Mouse (Mus musculus): ENCODE data around the gene Uaca. TPM values are rescaled to one million over a fixed set of nuclear protein-coding genes. Genes with fewer than 3 reads are reported as not detected.

Uaca gene
- total RNA-seq, 2 experiments from 2014 or later: 0.76 to 2.1 TPM

DNA sequence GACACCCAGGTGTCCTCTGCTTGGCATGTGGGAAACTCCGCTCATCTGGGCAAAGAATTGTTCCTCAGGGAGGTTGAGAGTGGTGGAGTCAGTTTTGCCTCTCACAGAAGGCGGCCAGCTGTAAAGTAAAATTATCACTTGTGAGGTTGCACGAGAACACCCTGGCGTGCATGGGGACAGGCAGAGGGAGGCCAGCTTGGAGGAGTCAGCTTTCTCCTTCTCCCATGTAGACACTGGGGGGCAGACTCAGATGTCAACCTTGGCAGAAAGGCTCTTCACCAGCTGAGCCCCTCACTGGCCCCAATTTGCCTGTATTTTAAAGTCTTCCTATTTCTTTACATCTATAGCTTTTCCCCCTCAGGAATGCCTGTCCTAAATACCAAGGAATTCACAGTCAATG, 35.3 kb downstream of the Uaca start:
- no peak for ATAC-seq (replicated peaks; ENCODE audit: low FRiP score, poor library complexity, severe bottlenecking)

DNA sequence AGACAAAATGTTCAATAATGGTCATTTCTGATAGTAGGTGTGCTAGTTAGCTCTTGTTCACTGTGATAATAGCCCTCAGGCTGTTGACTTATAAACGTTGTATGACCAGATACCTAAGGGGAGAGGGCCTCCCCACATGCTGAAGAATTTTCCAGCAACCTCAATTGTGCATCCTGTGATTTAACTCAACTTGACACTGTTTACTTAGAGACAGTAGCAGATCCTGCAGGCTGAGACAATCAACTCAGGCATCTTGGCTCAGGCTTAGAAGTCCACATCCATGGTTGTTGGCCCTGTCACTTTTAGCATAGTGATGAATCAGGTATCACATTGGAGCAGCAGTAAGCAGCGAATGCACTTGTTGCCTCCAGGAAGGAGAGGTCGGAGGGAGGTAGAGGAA, 35.7 kb downstream of the Uaca start:
- no peak for ATAC-seq (replicated peaks; ENCODE audit: low FRiP score, poor library complexity, severe bottlenecking)

DNA sequence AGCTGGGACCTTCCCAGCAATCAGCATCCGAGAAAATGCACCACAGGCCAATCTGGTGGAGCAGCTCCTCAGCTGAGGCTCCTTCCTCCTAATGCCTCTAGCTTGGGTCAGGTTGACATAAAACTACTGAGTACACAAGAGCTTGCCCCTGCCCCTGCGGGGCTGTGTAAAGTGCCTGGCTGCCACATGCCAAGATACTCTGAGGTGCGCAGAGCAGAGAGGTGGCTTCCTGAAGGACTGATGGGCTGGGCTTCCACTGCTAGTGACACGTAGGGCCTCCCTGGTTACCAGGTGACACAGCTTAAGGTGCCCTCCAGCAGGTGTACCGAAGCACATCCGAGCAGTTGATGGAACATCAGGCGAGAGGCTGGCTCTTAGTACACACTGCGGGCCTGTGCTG, 37.9 kb downstream of the Uaca start:
- ATAC-seq (replicated peaks; ENCODE audit: low FRiP score, poor library complexity, severe bottlenecking): no peak

DNA sequence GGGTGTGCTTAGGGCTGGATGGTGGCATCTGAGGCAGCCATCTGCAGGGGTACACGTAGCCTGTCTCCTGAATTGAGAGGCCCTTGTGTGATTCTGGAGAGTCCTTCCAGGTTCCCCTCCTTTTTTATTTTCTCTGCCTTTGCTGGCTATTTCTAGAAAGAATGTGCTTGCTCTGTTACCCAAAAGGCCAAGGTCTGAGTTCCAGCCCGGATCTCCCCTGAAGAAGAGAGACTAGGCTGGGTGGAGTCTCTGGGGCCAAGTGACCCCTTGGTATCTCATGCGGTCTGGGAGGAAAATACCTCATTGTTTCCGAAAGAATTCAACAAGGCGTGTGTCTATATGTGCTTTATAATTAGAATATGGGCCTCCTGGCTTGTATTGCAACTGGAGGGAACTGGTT, 41.8 kb downstream of the Uaca start:
- ATAC-seq (replicated peaks; ENCODE audit: low FRiP score, poor library complexity, severe bottlenecking): no peak

DNA sequence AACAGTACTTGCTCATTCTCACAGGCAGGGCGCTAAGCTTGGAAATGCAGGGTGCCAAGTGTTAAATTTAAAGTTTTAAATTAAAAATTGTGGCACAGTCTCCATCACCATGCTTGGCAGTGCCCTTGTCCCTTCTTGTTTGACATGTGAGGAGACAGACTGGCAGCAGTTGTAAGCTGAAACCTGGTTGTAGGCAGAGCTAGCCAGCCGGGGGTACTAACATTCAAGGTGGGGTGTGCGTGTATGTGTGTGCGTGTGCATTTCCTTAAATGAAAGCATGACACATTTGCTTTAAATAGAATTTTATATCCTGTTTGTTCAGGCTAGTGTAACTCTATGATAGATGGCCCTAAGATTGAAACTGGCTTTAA, 42.7 kb downstream of the Uaca start:
- ATAC-seq (replicated peaks; ENCODE audit: low FRiP score, poor library complexity, severe bottlenecking): no peak

DNA sequence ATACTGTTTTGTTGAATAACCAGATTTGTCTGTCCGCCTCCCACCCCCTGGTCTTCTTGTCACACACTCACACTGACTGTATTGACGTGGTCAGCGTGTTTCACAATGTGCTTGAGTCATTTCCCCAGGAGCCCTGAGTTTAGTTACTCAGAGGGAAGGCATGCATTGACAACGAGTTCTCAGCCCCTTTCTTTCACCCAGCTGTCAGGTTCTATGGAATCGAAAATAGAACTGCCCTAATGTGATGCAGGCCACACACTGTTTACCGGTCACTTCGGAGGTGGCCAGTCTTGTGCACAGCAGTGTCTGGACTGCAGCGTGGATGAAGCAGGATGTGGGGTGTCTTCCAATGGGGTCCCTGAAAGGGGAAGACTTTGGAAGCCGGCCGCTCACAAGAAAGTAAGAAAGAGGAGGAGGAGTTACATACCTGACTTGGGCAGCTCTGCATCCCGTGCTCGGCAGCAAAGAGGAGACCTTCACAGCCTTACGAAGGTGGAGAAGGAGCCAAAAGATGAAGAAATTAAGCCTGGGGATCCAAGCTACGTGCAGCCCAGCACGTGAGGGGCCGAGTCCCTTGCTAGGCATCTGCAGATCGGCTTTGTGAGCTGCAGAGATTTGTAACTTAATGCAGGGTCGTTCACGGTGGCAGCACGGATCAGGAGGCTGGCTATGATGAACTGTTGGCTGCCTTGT, 43.3 kb downstream of the Uaca start:
- no peak for ATAC-seq (replicated peaks; ENCODE audit: low FRiP score, poor library complexity, severe bottlenecking)

DNA sequence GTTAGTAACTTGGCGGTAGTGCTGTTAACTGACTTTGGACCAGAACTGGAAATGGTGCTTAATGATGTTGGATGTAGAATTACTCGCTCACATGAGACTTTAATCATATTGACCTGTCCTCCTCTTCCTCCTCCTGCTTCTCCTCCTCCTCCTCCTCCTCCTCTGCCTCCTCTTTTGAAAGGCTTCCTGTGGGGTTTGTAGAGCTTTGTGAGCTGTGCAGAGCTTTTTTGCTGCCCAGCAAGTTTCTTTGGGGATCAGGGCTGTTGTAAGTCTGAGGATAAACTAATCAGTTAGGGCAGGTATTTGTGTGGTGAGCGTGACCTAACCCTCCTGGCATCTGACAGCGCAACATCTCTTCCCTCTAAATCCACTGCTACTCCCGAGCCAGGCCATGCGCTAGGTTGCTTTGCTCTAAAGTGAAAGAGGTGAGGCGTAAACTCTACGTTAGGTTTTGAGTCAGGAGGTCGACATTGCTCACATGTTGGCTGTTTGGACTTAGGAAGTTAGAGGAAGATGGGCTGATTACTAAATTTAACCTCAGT, 44.1 kb downstream of the Uaca start:
- ATAC-seq (replicated peaks; ENCODE audit: low FRiP score, poor library complexity, severe bottlenecking): no peak

DNA sequence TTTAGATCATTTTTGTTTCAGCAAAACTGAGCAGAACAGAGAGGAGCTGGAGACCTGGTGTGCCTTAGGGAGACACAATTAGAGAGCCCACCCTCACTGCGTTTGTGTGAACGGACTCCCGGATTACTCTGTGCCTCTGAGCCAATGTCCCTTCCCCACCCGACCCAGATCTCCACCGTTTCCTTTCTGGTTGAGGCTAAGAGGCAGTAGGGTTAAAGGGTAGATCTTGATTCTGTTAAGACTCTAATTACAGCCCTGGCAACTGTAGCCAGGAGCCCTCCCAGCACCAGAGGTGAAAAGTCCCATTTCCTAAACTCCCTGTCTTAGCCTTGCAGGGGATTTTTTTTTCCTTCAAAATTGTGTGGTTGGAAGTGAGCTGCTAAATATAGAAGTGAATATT, 47.1 kb downstream of the Uaca start:
- no peak for ATAC-seq (replicated peaks; ENCODE audit: low FRiP score, poor library complexity, severe bottlenecking)

DNA sequence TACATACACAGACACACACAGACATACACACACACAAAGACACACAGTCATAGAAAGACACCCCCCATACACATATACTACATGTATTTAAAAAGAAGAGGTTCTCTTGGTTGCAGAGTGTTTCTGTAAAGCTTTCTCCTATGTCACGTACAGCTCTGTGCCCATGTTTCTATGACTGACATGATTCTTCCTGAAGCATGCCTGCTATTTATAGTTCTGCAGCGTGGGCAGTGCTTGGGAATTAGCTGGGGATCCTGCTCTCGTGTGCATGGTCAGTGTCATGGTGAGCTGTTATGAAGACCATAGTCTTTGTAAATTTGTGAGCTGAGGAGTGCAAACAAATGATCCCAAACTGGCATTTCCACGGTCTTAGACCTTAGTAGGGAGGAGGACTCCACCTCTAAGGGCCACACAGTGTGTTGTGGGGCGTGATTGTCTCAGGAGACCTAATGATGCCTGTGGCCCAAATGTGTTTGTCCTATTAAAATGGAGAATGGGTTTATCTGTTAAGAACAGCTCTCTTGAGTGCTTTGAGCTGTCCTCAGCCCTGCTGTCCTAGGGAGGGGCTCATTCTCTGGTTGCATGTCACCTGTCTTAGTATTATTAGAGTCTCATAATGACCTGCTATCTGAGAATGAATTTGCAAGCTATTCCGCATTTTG, 49.2 kb downstream of the Uaca start:
- ATAC-seq (replicated peaks; ENCODE audit: low FRiP score, poor library complexity, severe bottlenecking): no peak

DNA sequence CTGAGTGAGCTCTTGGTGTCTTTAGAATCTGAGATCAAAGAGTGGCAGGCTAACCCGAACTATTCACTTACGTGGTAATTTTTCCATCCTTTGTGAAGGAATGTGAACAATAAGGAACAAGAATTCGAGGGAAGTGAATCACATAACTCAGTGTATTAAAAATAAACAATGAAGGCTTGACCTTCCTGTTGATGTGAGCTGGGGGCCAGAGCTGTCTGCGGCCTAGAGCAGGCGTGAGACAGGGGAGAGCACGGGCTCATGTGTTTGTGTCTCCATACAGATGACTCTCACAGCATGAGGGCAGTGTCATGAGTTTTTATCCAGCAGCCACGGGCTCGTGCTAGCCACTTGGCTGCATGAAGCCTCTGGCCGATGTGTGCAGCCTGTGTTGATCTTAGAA, 54.4 kb downstream of the Uaca start:
- ATAC-seq (replicated peaks; ENCODE audit: low FRiP score, poor library complexity, severe bottlenecking): no peak

DNA sequence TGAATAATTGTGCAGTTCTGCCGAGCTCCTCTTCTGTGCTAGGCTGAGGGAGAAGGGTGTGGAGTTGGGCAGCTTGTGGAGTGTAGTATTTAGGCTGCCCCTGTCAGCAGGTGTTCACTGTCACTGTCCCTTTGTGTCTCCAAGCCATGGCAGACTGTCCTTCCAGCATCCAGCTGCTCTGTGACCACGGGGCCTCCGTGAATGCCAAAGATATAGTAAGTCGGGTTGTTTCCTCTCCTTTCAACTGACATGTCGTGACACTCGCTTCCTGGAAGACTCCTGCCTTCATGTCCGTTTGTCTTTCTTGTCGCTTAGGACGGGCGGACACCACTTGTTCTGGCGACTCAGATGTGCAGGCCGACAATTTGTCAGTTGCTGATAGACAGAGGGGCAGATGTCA, 55.6 kb downstream of the Uaca start:
- ATAC-seq (replicated peaks; ENCODE audit: low FRiP score, poor library complexity, severe bottlenecking): no peak

DNA sequence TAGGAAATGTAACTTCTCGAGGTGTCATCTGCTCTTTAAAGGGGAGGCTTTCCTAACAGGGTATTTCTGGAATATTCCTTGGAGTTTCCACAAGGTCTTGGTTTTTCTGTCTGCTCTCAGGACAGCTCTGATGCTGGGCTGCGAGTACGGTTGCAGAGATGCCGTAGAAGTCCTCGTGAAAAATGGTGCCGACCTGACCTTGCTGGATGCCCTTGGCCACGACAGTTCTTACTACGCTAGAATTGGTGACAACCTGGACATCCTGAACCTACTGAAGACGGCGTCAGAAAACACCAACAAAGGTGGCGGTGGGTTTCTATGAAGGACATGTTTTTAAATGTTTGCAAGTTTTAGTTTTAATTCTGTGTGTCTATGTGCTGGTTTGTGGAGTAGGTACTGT, 59.9 kb downstream of the Uaca start:
- ATAC-seq (replicated peaks; ENCODE audit: low FRiP score, poor library complexity, severe bottlenecking): no peak

DNA sequence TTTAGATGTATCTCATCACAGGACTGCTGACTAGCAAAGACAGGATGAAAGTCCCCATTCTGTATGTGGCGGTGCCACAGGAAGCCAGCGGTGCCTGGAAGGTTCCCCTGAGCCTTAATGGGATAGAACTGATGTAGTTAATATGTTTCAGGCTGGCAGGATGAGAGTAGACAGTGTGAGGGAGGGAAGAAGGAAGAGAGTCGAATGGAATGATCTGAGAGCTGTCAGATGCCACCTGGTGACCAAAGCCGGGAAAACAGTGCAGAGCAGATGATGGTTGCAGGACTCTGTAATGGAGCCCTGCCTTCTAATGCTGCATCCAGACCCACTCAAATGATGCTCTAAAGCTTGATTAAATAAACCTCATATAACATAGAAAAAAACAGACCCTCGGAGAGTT, 63.5 kb downstream of the Uaca start:
- no peak for ATAC-seq (replicated peaks; ENCODE audit: low FRiP score, poor library complexity, severe bottlenecking)

DNA sequence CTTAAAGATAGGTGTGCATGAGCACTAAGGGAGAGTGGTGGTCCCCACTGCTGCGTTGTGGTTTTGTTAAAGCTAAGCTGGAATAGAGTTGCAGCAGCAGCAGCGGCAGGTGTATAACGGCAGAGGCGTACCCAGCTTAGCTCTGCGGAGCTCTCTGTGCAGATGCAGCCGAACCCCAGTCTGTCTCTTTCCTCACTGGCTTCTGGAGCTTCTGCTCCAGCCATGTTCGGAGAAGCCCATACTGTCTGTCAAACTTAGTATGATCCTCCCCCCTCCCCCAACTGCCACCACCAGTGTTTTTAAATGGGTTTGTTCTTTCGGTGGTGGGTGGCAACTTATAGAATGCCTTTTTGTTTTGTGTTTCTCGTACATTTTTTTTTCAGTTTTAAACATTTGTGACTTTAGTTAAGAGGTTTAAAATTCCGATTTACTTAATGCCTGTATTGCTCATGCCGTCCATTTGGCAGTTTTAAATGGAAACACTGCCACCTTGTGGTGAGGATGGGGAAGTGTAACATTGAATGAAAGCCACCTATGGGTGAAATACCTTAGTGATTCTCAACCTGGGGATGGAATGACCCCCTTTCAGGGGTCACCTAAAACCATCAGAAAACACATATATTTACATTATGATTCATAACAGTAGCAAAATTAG, 64.1 kb downstream of the Uaca start:
- ATAC-seq (replicated peaks; ENCODE audit: low FRiP score, poor library complexity, severe bottlenecking): no peak

DNA sequence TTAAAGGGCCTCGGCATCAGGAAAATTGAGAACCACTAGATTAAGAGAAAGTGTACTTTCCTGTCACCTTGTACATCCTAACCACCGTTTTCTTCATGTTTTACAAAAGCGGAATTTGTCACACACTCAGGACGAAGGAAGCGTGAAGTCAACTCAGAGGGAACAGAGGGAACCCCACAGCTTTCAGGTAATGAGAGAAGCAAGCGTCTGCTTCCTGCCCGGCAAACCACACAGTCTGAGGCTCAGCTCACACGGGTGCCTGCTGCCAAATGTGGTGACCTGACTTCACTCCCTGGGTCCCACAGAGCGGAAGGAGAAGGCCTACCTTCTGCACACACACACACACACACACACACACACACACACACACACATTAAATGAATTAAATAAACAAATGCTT, 64.7 kb downstream of the Uaca start:
- ATAC-seq (replicated peaks; ENCODE audit: low FRiP score, poor library complexity, severe bottlenecking): no peak

DNA sequence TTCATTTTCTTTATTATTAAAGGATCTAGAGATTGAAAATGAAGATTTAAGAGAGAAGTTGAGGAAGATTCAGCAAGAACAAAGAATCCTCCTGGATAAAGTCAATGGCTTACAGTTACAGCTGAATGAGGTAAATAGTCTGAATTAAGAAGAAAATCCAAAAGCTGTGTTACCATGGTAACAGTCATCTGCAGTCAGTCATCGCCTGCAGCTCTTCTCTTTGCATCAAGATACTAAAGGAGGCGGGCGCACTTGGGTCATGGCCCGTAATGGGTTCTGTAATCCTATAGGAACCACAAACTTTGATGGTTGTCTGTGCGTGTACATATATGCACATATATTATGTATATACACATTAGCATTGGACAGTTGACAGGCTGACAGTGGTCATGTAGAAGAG, 66.7 kb downstream of the Uaca start:
- ATAC-seq (replicated peaks; ENCODE audit: low FRiP score, poor library complexity, severe bottlenecking): no peak

DNA sequence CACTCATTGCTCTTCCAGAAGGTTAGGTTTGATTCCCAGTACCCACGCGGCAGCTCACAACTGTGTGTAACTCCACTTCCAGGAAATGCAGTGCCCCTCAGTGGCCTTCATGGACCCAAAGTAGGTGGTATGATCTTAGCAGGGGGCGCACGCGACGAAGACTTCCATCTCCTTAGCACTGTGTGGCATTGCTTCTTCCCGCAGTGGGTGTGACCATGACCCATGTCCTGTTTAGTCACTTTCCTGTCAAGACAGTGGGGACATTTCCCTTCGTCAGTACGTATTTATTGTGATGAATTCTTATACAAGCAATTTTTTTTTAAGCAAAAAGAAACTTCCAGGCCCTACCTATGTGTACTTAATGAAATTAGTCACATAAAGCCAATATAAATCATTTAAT, 70.3 kb downstream of the Uaca start:
- no peak for ATAC-seq (replicated peaks; ENCODE audit: low FRiP score, poor library complexity, severe bottlenecking)

DNA sequence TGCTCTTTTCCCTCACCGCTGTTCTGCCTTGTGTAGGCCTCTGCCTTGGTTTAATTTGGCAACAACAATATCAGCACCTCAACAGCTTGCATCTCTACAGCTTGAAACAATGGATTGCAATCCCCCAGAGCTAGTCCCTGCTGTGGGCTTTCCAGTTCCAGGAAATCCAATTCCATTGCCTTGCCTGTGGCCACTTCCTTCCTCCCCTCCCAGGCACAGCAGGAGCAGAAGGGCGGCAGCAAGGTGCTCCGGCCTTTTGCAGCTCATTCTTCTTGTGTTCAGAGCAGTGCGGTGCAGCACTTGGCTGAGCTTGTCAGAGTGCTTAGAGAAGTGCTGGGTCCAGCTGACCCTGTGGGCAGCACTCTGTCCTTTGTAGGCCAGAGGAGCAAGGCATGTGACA, 71.5 kb downstream of the Uaca start:
- no peak for ATAC-seq (replicated peaks; ENCODE audit: low FRiP score, poor library complexity, severe bottlenecking)

DNA sequence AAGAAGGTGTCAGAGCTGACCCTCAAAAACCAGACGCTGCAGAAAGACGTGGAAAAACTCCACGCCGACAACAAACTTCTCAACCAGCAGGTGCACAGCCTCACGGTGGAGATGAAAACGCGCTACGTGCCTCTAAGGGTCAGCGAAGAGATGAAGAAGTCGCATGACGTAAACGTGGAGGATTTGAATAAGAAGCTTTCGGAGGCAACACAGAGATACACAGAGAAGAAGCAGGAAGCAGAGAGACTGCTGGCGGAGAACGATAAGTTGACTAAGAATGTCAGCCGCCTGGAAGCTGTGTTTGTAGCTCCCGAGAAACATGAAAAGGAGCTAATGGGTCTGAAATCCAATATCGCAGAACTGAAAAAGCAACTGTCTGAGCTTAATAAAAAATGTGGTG, 76.1 kb downstream of the Uaca start:
- no peak for ATAC-seq (replicated peaks; ENCODE audit: low FRiP score, poor library complexity, severe bottlenecking)

DNA sequence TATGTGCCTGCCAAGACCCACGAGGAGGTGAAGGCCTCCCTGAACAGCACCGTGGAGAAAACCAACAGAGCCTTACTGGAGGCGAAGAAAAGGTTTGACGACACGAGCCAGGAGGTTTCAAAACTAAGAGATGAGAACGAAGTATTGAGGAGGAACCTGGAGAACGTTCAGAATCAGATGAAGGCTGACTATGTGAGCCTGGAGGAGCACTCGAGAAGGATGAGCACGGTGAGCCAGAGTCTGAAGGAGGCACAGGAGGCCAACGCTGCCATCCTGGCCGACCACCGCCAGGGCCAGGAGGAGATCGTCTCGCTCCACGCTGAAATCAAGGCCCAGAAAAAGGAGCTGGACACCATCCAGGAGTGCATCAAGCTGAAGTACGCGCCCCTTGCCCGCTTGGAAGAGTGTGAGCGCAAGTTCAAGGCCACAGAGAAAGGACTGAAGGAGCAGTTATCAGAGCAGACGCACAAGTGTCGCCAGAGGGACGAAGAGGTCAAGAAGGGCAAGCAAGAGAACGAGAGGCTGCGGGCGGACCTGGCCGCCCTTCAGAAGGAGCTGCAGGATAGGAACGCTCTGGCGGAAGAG, 76.7 kb downstream of the Uaca start:
- no peak for ATAC-seq (replicated peaks; ENCODE audit: low FRiP score, poor library complexity, severe bottlenecking)

Data from erythroid progenitor cell, adult 5-6 weeks (primary cell).